Mouse (Mus musculus): Measurements from ENCODE around the gene Akap13.

Gene Akap13

GRCm38 (mm10) chr7:75684976-75685375 lies 229.6 kb downstream of the Akap13 start:
- DNase-seq = no peak

GRCm38 (mm10) chr7:75686046-75686826 lies 230.9 kb downstream of the Akap13 start:
- peak; percentile 61 for DNase-seq

GRCm38 (mm10) chr7:75686827-75687164 lies 231.5 kb downstream of the Akap13 start:
- no peak for DNase-seq

GRCm38 (mm10) chr7:75688144-75688543 lies 232.8 kb downstream of the Akap13 start:
- DNase-seq = no peak

GRCm38 (mm10) chr7:75694777-75695176 lies 239.4 kb downstream of the Akap13 start:
- no peak for DNase-seq

- DNase-seq = peak; percentile 35
These were observed 244.5 kb downstream of the Akap13 start for GRCm38 (mm10) chr7:75699836-75700235.

GRCm38 (mm10) chr7:75700771-75701345 lies 245.5 kb downstream of the Akap13 start:
- no peak for DNase-seq

- peak; percentile 51 for DNase-seq
These were observed 246.4 kb downstream of the Akap13 start for GRCm38 (mm10) chr7:75701761-75702160.

- no peak for DNase-seq
These were observed 247.0 kb downstream of the Akap13 start for GRCm38 (mm10) chr7:75702368-75702767.

GRCm38 (mm10) chr7:75702966-75703645 lies 247.8 kb downstream of the Akap13 start:
- DNase-seq = no peak

- DNase-seq = no peak
These were observed 249.5 kb downstream of the Akap13 start for GRCm38 (mm10) chr7:75704862-75705261.

GRCm38 (mm10) chr7:75709936-75710335 lies 254.6 kb downstream of the Akap13 start:
- DNase-seq = no peak

- DNase-seq = no peak
These were observed 255.6 kb downstream of the Akap13 start for GRCm38 (mm10) chr7:75710920-75711319.

- DNase-seq = no peak
These were observed 256.1 kb downstream of the Akap13 start for GRCm38 (mm10) chr7:75711436-75711835.

GRCm38 (mm10) chr7:75712808-75713207 lies 257.5 kb downstream of the Akap13 start:
- no peak for DNase-seq

- DNase-seq = no peak
These were observed 258.6 kb downstream of the Akap13 start for GRCm38 (mm10) chr7:75713959-75714358.

- DNase-seq = no peak
These were observed 259.7 kb downstream of the Akap13 start for GRCm38 (mm10) chr7:75715026-75715425.

- peak; percentile 65 for DNase-seq
These were observed 260.6 kb downstream of the Akap13 start for GRCm38 (mm10) chr7:75715939-75716338.

GRCm38 (mm10) chr7:75717349-75717748 lies 262.0 kb downstream of the Akap13 start:
- no peak for DNase-seq

GRCm38 (mm10) chr7:75721302-75721701 lies 266.0 kb downstream of the Akap13 start:
- DNase-seq = no peak

GRCm38 (mm10) chr7:75724012-75724411 lies 268.7 kb downstream of the Akap13 start:
- no peak for DNase-seq

- no peak for DNase-seq
These were observed 270.6 kb downstream of the Akap13 start for GRCm38 (mm10) chr7:75725899-75726298.

GRCm38 (mm10) chr7:75726867-75727266 lies 271.5 kb downstream of the Akap13 start:
- no peak for DNase-seq

GRCm38 (mm10) chr7:75729652-75730051 lies 274.3 kb downstream of the Akap13 start:
- DNase-seq = no peak
